Mouse (Mus musculus) limb, embryonic 15.5 days (tissue): ENCODE results near the gene Pank3. TPM values are rescaled to one million over a fixed set of nuclear protein-coding genes. Genes with fewer than 3 reads are reported as not detected.

ENCODE experiments used
- ATAC-seq: fragments of 200-750 bp; cut with Nextera tagmentation; 2 replicates; pipeline ENCODE4 v1.8.0; 2017; ENCODE audit warnings: low read depth, moderate TSS enrichment; ENCODE audit not compliant: insufficient number of reproducible peaks, low FRiP score, low TSS enrichment
- H3K27ac ChIP-seq: fragments of 300-500 bp; sonication (generic); 2 replicates; pipeline ENCODE4 v1.5.1; 2015; ENCODE audit warnings: moderate library complexity, mild to moderate bottlenecking, inconsistent platforms
- H3K27me3 ChIP-seq: fragments of 300-500 bp; sonication (generic); 2 replicates; pipeline ENCODE4 v1.6.1; 2015; ENCODE audit warnings: inconsistent platforms
- H3K36me3 ChIP-seq: fragments of 300-500 bp; sonication (generic); 2 replicates; pipeline ENCODE4 v1.6.1; 2015; ENCODE audit warnings: inconsistent platforms
- H3K4me1 ChIP-seq: fragments of 300-500 bp; sonication (generic); 2 replicates; pipeline ENCODE4 v1.6.1; 2015; ENCODE audit warnings: inconsistent platforms
- H3K4me2 ChIP-seq: fragments of 300-500 bp; sonication (generic); 2 replicates; pipeline ENCODE4 v1.6.1; 2015; ENCODE audit warnings: mild to moderate bottlenecking, inconsistent platforms
- H3K4me3 ChIP-seq: fragments of 300-500 bp; sonication (generic); 2 replicates; pipeline ENCODE4 v1.5.1; 2015; ENCODE audit warnings: mild to moderate bottlenecking, inconsistent platforms
- H3K9ac ChIP-seq: fragments of 300-500 bp; sonication (generic); 2 replicates; pipeline ENCODE4 v1.6.1; 2015; ENCODE audit warnings: inconsistent platforms
- H3K9me3 ChIP-seq: fragments of 300-500 bp; sonication (generic); 2 replicates; pipeline ENCODE4 v1.6.1; 2016; ENCODE audit warnings: inconsistent platforms
- WGBS: fragments of 180-500 bp; shearing (Covaris S2); methylation state at CpG from one replicate; pipeline ENCODE4 v1.1.7; 2015; 5-methylcytosine and 5-hydroxymethylcytosine counted together
- polyA plus RNA-seq: library from polyadenylated mRNA; unstranded; fragments of >200 nt; fragmentation: Nextera tagmentation; extraction: Ambion mirVana; gene quantifications from 2 replicates; pipeline ENCODE4 v1.2.1, GENCODE M21; 2015

The Pank3 gene
- polyA plus RNA-seq, 1 experiment from 2014 or later, result 14.8 TPM

- WGBS, result 21% methylated on average over 6 of the region's 6 CpGs
- peaks cover 5% of the 10 kb centered on the region for H3K4me1 ChIP-seq
- H3K27ac ChIP-seq, result no peak overlapping the region
- no peaks in the 10 kb centered on the region for H3K36me3 ChIP-seq
- no peak for ATAC-seq
- no peaks in the 10 kb centered on the region for H3K27me3 ChIP-seq
- H3K4me3 ChIP-seq, result no peak overlapping the region
- no peak overlapping the region for H3K9ac ChIP-seq
- H3K9me3 ChIP-seq, result no peaks in the 10 kb centered on the region
- H3K4me2 ChIP-seq, result no peak overlapping the region
Measured at GRCm38 (mm10) chr11:35755546-35755945, 13.7 kb upstream of the Pank3 start.

- WGBS, result 77% methylated on average over 11 of the region's 11 CpGs
- no peaks in the 10 kb centered on the region for H3K9me3 ChIP-seq
- peaks cover 5% of the 10 kb centered on the region for H3K4me1 ChIP-seq
- no peaks in the 10 kb centered on the region for H3K36me3 ChIP-seq
- no peak overlapping the region for H3K4me3 ChIP-seq
- ATAC-seq, result no peak
- no peak overlapping the region for H3K9ac ChIP-seq
- H3K27me3 ChIP-seq, result no peaks in the 10 kb centered on the region
- no peak overlapping the region for H3K4me2 ChIP-seq
- H3K27ac ChIP-seq, result no peak overlapping the region
Measured at GRCm38 (mm10) chr11:35756411-35757303, 12.6 kb upstream of the Pank3 start.

- no peak for ATAC-seq
- Histone ChIP-seq H3K27me3 (no peaks in the 10 kb centered on the region), H3K4me3 (no peak overlapping the region), H3K9ac (no peak overlapping the region), H3K4me2 (no peak overlapping the region), H3K4me1 (peaks cover 5% of the 10 kb centered on the region), H3K9me3 (no peaks in the 10 kb centered on the region), H3K36me3 (no peaks in the 10 kb centered on the region), H3K27ac (no peak overlapping the region)
- WGBS, result 87% methylated on average over 7 of the region's 7 CpGs
Measured at GRCm38 (mm10) chr11:35760001-35760626, 9.2 kb upstream of the Pank3 start.

GRCm38 (mm10) chr11:35760627-35761003 lies 8.7 kb upstream of the Pank3 start:
- 90% methylated on average over 4 of the region's 4 CpGs for WGBS
- ATAC-seq, result peak; percentile 24; the same call in 1 of the 2 replicates
- no peak overlapping the region for H3K4me3 ChIP-seq
- H3K27me3 ChIP-seq, result no peaks in the 10 kb centered on the region
- H3K9me3 ChIP-seq, result no peaks in the 10 kb centered on the region
- H3K36me3 ChIP-seq, result no peaks in the 10 kb centered on the region
- no peak overlapping the region for H3K9ac ChIP-seq
- H3K4me2 ChIP-seq, result no peak overlapping the region
- no peak overlapping the region for H3K27ac ChIP-seq
- H3K4me1 ChIP-seq, result peaks cover 1% of the 10 kb centered on the region

GRCm38 (mm10) chr11:35766845-35767244 lies 2.4 kb upstream of the Pank3 start:
- 81% methylated on average over 5 of the region's 5 CpGs for WGBS
- Histone ChIP-seq H3K36me3 (no peaks in the 10 kb centered on the region), H3K4me2 (no peak overlapping the region), H3K9me3 (no peaks in the 10 kb centered on the region), H3K4me3 (no peak overlapping the region), H3K27ac (no peak overlapping the region), H3K9ac (no peak overlapping the region), H3K4me1 (peaks cover 10% of the 10 kb centered on the region), H3K27me3 (no peaks in the 10 kb centered on the region)
- no peak for ATAC-seq

GRCm38 (mm10) chr11:35769746-35770437 lies 608 bp downstream of the Pank3 start:
- Histone ChIP-seq H3K36me3 (no peaks in the 10 kb centered on the region), H3K4me1 (peaks cover 10% of the 10 kb centered on the region), H3K27ac (peak overlapping the region; percentile 94), H3K27me3 (no peaks in the 10 kb centered on the region), H3K4me3 (peak overlapping the region; percentile 78), H3K4me2 (peak overlapping the region; percentile 53), H3K9me3 (no peaks in the 10 kb centered on the region), H3K9ac (peak overlapping the region; percentile 94)
- 0% methylated on average over 41 of the region's 41 CpGs for WGBS
- ATAC-seq, result peak; percentile 88

- Histone ChIP-seq H3K9me3 (no peaks in the 10 kb centered on the region), H3K4me3 (peak overlapping the region; percentile 78), H3K36me3 (peaks cover under 1% of the 10 kb centered on the region; the same call in 1 of the 2 replicates), H3K27ac (no peak overlapping the region), H3K4me2 (peak overlapping the region; percentile 53), H3K4me1 (peaks cover 10% of the 10 kb centered on the region), H3K9ac (peak overlapping the region; percentile 94), H3K27me3 (no peaks in the 10 kb centered on the region)
- ATAC-seq, result no peak
- 60% methylated on average over 9 of the region's 9 CpGs for WGBS
Measured at GRCm38 (mm10) chr11:35770741-35771504, 1.6 kb downstream of the Pank3 start.

GRCm38 (mm10) chr11:35775606-35776005 lies 6.3 kb downstream of the Pank3 start:
- no peak overlapping the region for H3K27ac ChIP-seq
- WGBS, result 96% methylated on average over 3 of the region's 3 CpGs
- ATAC-seq, result no peak
- H3K4me3 ChIP-seq, result no peak overlapping the region
- no peak overlapping the region for H3K4me2 ChIP-seq
- no peak overlapping the region for H3K9ac ChIP-seq
- peaks cover 7% of the 10 kb centered on the region for H3K4me1 ChIP-seq
- H3K36me3 ChIP-seq, result peaks cover 39% of the 10 kb centered on the region
- no peaks in the 10 kb centered on the region for H3K27me3 ChIP-seq
- no peaks in the 10 kb centered on the region for H3K9me3 ChIP-seq

GRCm38 (mm10) chr11:35776452-35776851 lies 7.2 kb downstream of the Pank3 start:
- Histone ChIP-seq H3K9me3 (no peaks in the 10 kb centered on the region), H3K27me3 (no peaks in the 10 kb centered on the region), H3K36me3 (peaks cover 39% of the 10 kb centered on the region), H3K9ac (no peak overlapping the region), H3K4me2 (no peak overlapping the region), H3K27ac (no peak overlapping the region), H3K4me1 (no peaks in the 10 kb centered on the region), H3K4me3 (no peak overlapping the region)
- WGBS, result 94% methylated on average over 3 of the region's 3 CpGs
- no peak for ATAC-seq

- no peak for ATAC-seq
Measured at GRCm38 (mm10) chr11:35780336-35780735, 11.1 kb downstream of the Pank3 start.

GRCm38 (mm10) chr11:35782444-35782843 lies 13.2 kb downstream of the Pank3 start:
- Histone ChIP-seq H3K4me3 (no peak overlapping the region), H3K9ac (no peak overlapping the region), H3K27me3 (no peaks in the 10 kb centered on the region), H3K27ac (no peak overlapping the region), H3K36me3 (peaks cover 68% of the 10 kb centered on the region), H3K9me3 (no peaks in the 10 kb centered on the region), H3K4me2 (no peak overlapping the region), H3K4me1 (no peaks in the 10 kb centered on the region)
- WGBS, result 96% methylated on average over 3 of the region's 3 CpGs
- no peak for ATAC-seq

More at GRCm38 (mm10) chr11:35780336-35780735, 11.1 kb downstream of the Pank3 start:
- H3K36me3 ChIP-seq, result peaks cover 78% of the 10 kb centered on the region
- no peaks in the 10 kb centered on the region for H3K27me3 ChIP-seq
- H3K9ac ChIP-seq, result no peak overlapping the region
- 86% methylated on average over 3 of the region's 3 CpGs for WGBS
- H3K27ac ChIP-seq, result no peak overlapping the region
- H3K9me3 ChIP-seq, result no peaks in the 10 kb centered on the region
- no peaks in the 10 kb centered on the region for H3K4me1 ChIP-seq
- H3K4me3 ChIP-seq, result no peak overlapping the region
- H3K4me2 ChIP-seq, result no peak overlapping the region
